Mouse (Mus musculus) forebrain, embryonic 12.5 days (tissue): ENCODE measurements around the gene Gna15. TPM values are rescaled to one million over a fixed set of nuclear protein-coding genes. Genes with fewer than 3 reads are reported as not detected.

Experiments used
- ATAC-seq: fragments of 200-750 bp; cut with Nextera tagmentation; 2 replicates; pipeline ENCODE4 v1.8.0; 2017; ENCODE audit warnings: moderate TSS enrichment; ENCODE audit not compliant: low FRiP score
- H3K27ac ChIP-seq: fragments of 300-500 bp; sonication (generic); 2 replicates; pipeline ENCODE4 v1.5.1; 2016; ENCODE audit warnings: mild to moderate bottlenecking
- H3K27me3 ChIP-seq: fragments of 300-500 bp; sonication (generic); 2 replicates; pipeline ENCODE4 v1.6.1; 2016; ENCODE audit warnings: mild to moderate bottlenecking
- H3K36me3 ChIP-seq: fragments of 300-500 bp; sonication (generic); replicated peaks from 2 replicates; pipeline ENCODE4 v1.6.1; 2016; ENCODE audit warnings: mild to moderate bottlenecking
- H3K4me1 ChIP-seq: fragments of 300-500 bp; sonication (generic); 2 replicates; pipeline ENCODE4 v1.6.1; 2016
- H3K4me2 ChIP-seq: fragments of 300-500 bp; sonication (generic); 2 replicates; pipeline ENCODE4 v1.6.1; 2016; ENCODE audit warnings: mild to moderate bottlenecking, moderate library complexity
- H3K4me3 ChIP-seq: fragments of 300-500 bp; sonication (generic); replicated peaks from 2 replicates; pipeline ENCODE4 v1.5.1; 2016; ENCODE audit warnings: mild to moderate bottlenecking
- H3K9ac ChIP-seq: fragments of 300-500 bp; sonication (generic); 2 replicates; pipeline ENCODE4 v1.6.1; 2016; ENCODE audit warnings: mild to moderate bottlenecking
- H3K9me3 ChIP-seq: fragments of 300-500 bp; sonication (generic); 2 replicates; pipeline ENCODE4 v1.6.1; 2016
- WGBS: fragments of 180-500 bp; shearing (Covaris S2); methylation state at CpG from one replicate; pipeline ENCODE4 v1.1.7; 2016; 5-methylcytosine and 5-hydroxymethylcytosine counted together
- polyA plus RNA-seq: library from polyadenylated mRNA; unstranded; fragments of >200 nt; fragmentation: Nextera tagmentation; extraction: Ambion mirVana; gene quantifications from 2 replicates; pipeline ENCODE4 v1.2.1, GENCODE M21; 2016

The Gna15 gene
- polyA plus RNA-seq, result 0.49 and 0.92 TPM in 2 replicates

GRCm38 (mm10) chr10:81524051-81524605 lies at the start of gene Gna15:
Gene Gna15 (minus strand): TSS chr10:81524225.
- Histone ChIP-seq H3K36me3 (peaks cover 6% of the 10 kb centered on the region; the same call in 1 of the 2 replicates), H3K4me1 (no peaks in the 10 kb centered on the region), H3K9me3 (no peaks in the 10 kb centered on the region), H3K9ac (0 out of 2 replicates have a peak within 1 kb of the TSS, but pooled peaks have one; percentile 12), H3K4me2 (no peak within 1 kb of the TSS), H3K27me3 (peaks cover 30% of the 10 kb centered on the region), H3K4me3 (no peak within 1 kb of the TSS), H3K27ac (no peak within 1 kb of the TSS)
- WGBS, result 20% methylated on average over 7 of the region's 9 CpGs
- ATAC-seq, result no peak

GRCm38 (mm10) chr10:81572975-81573374 lies 49.0 kb upstream of the Gna15 start:
- peaks cover 70% of the 10 kb centered on the region for H3K4me1 ChIP-seq
- H3K4me2 ChIP-seq, result no peak overlapping the region

DNA sequence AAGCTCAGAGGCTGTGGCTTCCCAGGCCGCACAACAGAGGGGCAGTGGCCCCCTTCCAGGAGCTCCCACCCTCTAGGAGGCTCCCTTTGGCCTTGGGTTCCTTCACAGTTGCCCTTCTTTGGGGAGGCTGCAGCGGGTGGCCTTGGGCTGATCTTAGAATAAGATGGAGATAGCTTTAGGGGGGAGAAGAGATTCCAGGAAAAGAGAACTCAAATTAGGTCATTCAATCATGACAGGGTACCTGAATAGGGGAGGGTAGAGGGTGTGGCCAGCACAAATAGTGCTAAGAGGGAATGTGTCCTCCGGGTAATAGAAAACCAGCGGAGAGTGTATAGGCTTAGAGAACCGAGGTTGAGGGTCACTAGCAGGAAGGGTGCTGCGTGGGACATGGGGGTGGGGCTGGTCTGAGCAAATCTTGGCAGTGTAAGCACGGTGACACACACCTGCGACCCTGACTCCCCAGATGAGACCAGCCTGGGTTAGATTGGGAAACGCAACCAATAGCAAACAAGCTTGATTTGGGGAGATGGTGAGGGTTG lies 48.2 kb upstream of the Gna15 start:
- 3% methylated on average over 9 of the region's 9 CpGs for WGBS
- H3K9me3 ChIP-seq, result no peaks in the 10 kb centered on the region
- peaks cover 74% of the 10 kb centered on the region for H3K4me1 ChIP-seq
- 0 out of 2 replicates have a peak, but pooled peaks cover 1% of the 10 kb centered on the region for H3K36me3 ChIP-seq
- peaks cover 78% of the 10 kb centered on the region for H3K27me3 ChIP-seq
- no peak for ATAC-seq
- no peak overlapping the region for H3K9ac ChIP-seq
- H3K27ac ChIP-seq, result peak overlapping the region; percentile 37; the same call in 1 of the 2 replicates
- H3K4me3 ChIP-seq, result peak overlapping the region; percentile 32; the same call in 1 of the 2 replicates
- H3K4me2 ChIP-seq, result peak overlapping the region; percentile 63

More at GRCm38 (mm10) chr10:81572975-81573374, 49.0 kb upstream of the Gna15 start:
- Histone ChIP-seq H3K27me3 (peaks cover 79% of the 10 kb centered on the region), H3K9ac (no peak overlapping the region), H3K9me3 (no peaks in the 10 kb centered on the region), H3K36me3 (no peaks in the 10 kb centered on the region), H3K4me3 (no peak overlapping the region), H3K27ac (no peak overlapping the region)
- no peak for ATAC-seq
- WGBS, result 5% methylated on average over 9 of the region's 9 CpGs

GRCm38 (mm10) chr10:81571501-81571876 lies 47.5 kb upstream of the Gna15 start:
- Histone ChIP-seq H3K4me2 (peak overlapping the region; percentile 63), H3K4me3 (peak overlapping the region; percentile 32), H3K27ac (peak overlapping the region; percentile 89), H3K36me3 (peaks cover 3% of the 10 kb centered on the region; the same call in 1 of the 2 replicates), H3K9me3 (no peaks in the 10 kb centered on the region), H3K27me3 (peaks cover 78% of the 10 kb centered on the region), H3K4me1 (peaks cover 74% of the 10 kb centered on the region), H3K9ac (no peak overlapping the region)
- under 1% methylated on average over 18 of the region's 18 CpGs for WGBS
- peak; percentile 93 for ATAC-seq

GRCm38 (mm10) chr10:81570831-81571500 lies 46.9 kb upstream of the Gna15 start:
- Histone ChIP-seq H3K4me2 (peak overlapping the region; percentile 63), H3K27me3 (peaks cover 78% of the 10 kb centered on the region), H3K4me1 (peaks cover 71% of the 10 kb centered on the region), H3K9ac (peak overlapping the region; percentile 25; the same call in 1 of the 2 replicates), H3K9me3 (no peaks in the 10 kb centered on the region), H3K4me3 (peak overlapping the region; percentile 32), H3K27ac (peak overlapping the region; percentile 89), H3K36me3 (peaks cover 8% of the 10 kb centered on the region)
- 1% methylated on average over 33 of the region's 34 CpGs for WGBS
- ATAC-seq, result peak; percentile 82

GRCm38 (mm10) chr10:81570238-81570800 lies 46.3 kb upstream of the Gna15 start:
- Histone ChIP-seq H3K27me3 (peaks cover 78% of the 10 kb centered on the region), H3K4me1 (peaks cover 70% of the 10 kb centered on the region), H3K27ac (peak overlapping the region; percentile 89), H3K36me3 (peaks cover 15% of the 10 kb centered on the region), H3K4me3 (peak overlapping the region; percentile 32), H3K4me2 (peak overlapping the region; percentile 63), H3K9ac (peak overlapping the region; percentile 25; the same call in 1 of the 2 replicates), H3K9me3 (no peaks in the 10 kb centered on the region)
- WGBS, result under 1% methylated on average over 9 of the region's 11 CpGs
- peak; percentile 25 for ATAC-seq

GRCm38 (mm10) chr10:81569507-81570237 lies 45.6 kb upstream of the Gna15 start:
- 25% methylated on average over 9 of the region's 9 CpGs for WGBS
- no peak overlapping the region for H3K4me2 ChIP-seq
- peaks cover 79% of the 10 kb centered on the region for H3K27me3 ChIP-seq
- peaks cover 70% of the 10 kb centered on the region for H3K4me1 ChIP-seq
- H3K36me3 ChIP-seq, result peaks cover 21% of the 10 kb centered on the region
- no peak for ATAC-seq
- no peak overlapping the region for H3K4me3 ChIP-seq
- no peaks in the 10 kb centered on the region for H3K9me3 ChIP-seq
- H3K9ac ChIP-seq, result no peak overlapping the region
- H3K27ac ChIP-seq, result peak overlapping the region; percentile 89

DNA sequence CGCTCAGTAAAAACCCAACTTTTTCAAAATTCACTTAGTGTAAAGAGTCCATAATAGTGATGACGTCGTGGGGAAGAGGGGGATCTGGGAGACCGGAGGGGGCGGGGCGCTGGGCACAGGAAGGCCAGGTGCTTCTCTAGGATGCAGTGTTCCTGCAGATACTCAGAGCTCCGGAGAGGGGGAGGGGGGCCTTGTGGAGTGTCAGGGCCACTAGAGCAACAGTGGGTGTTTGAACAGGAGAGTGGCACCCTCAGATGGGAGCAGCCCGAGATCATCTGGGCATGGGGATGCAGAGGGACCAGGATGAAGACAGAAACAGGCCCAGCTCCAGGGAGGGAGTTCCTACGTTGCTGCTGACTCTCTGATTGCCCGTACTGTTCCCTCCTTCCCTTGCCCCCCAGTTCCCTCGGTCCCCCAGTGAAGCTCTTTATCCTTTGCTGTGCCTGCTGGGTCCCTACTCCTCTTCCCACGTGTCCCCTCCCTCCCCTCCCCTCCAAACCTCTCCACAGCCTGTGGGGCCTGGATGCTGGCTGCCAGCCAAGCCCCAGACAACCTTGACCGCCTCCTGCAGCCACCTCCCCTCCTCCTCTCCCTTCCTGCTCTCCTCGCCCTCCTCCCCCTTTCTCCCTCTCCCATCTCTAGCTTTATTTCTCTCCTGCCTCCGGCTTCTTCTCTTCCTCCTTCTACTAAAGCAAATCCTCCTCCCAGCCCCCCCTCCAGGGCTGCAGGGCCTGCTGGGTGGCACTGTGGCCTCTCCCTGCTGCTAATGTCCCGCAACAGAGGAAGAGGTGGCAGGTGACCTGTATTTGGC lies 44.6 kb upstream of the Gna15 start:
- 0 out of 2 replicates have a peak, but pooled peaks have one; percentile 5 for ATAC-seq
- Histone ChIP-seq H3K27ac (peak overlapping the region; percentile 83), H3K27me3 (peaks cover 79% of the 10 kb centered on the region), H3K36me3 (peaks cover 21% of the 10 kb centered on the region), H3K4me1 (peaks cover 71% of the 10 kb centered on the region), H3K4me3 (no peak overlapping the region), H3K4me2 (peak overlapping the region; percentile 36), H3K9me3 (no peaks in the 10 kb centered on the region), H3K9ac (no peak overlapping the region; the same call in 1 of the 2 replicates)
- 6% methylated on average over 15 of the region's 16 CpGs for WGBS

DNA sequence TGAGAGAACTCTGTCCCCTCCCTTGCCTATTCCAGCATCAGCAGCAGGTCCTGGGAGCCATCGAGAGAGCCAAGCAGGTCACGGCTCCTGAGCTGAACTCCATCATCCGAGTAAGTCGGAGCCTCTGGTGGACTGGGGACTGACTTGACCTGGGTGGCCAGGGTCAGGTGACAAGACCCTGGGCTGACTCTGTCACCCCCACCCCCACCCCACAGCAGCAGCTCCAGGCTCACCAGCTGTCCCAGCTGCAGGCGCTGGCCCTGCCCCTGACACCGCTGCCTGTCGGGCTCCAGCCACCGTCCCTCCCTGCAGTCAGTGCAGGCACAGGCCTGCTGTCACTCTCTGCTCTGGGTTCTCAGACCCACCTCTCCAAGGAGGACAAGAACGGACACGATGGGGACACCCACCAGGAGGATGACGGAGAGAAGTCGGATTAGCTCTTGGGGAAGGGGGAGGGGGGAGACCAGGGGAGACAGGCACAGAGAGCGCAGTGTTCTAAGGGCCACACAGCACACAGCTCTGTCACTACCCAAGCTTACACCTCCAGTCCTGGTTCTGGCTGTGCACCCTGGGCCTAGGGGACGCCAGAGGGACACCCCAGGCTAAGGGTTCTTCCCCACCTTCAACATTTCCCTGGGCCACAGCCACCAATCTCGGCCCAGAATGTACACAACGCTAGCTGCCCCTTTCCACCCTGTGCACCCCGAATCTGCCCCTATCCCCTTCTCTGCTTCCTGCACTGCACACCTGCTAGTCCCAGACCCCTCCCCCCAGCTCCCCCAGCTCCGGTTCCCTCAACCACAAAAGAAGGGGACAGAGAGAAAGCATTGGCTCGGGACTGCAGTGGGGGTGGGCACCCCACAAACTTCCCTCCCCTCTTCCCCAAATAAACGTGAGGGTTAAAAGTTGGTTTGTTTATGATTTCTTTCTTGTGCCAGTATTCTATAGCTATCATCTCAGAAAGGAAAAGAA lies 41.5 kb upstream of the Gna15 start:
- no peak for ATAC-seq
- Histone ChIP-seq H3K27me3 (peaks cover 82% of the 10 kb centered on the region), H3K4me1 (peaks cover 78% of the 10 kb centered on the region), H3K9me3 (no peaks in the 10 kb centered on the region), H3K4me3 (no peak overlapping the region), H3K9ac (no peak overlapping the region), H3K4me2 (no peak overlapping the region), H3K27ac (no peak overlapping the region), H3K36me3 (peaks cover 27% of the 10 kb centered on the region)
- 29% methylated on average over 20 of the region's 20 CpGs for WGBS

DNA sequence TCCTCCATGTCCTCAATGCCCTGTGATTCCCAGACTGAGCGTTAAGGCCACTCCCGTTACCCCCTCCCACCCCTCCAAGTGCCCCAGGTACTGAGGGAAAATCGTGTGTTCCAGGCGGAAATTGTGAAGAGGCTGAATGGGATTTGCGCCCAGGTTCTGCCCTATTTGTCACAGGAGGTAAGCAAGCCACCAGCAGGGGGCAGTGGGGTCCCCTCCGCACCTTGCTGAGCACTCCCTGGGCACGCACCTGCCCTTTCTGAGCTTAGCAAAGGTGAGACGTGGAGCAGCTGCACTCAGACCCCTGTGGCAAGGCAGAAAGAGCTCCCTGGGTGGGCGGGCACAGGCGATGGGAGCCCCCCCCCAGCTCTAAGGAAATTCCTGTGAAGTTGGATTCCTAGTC lies 40.7 kb upstream of the Gna15 start:
- Histone ChIP-seq H3K27ac (no peak overlapping the region), H3K27me3 (peaks cover 80% of the 10 kb centered on the region), H3K9ac (no peak overlapping the region), H3K9me3 (no peaks in the 10 kb centered on the region), H3K4me2 (no peak overlapping the region), H3K4me1 (peaks cover 76% of the 10 kb centered on the region), H3K4me3 (no peak overlapping the region), H3K36me3 (peaks cover 27% of the 10 kb centered on the region)
- no peak for ATAC-seq
- 10% methylated on average over 10 of the region's 10 CpGs for WGBS
